In the genomic region with DNA sequence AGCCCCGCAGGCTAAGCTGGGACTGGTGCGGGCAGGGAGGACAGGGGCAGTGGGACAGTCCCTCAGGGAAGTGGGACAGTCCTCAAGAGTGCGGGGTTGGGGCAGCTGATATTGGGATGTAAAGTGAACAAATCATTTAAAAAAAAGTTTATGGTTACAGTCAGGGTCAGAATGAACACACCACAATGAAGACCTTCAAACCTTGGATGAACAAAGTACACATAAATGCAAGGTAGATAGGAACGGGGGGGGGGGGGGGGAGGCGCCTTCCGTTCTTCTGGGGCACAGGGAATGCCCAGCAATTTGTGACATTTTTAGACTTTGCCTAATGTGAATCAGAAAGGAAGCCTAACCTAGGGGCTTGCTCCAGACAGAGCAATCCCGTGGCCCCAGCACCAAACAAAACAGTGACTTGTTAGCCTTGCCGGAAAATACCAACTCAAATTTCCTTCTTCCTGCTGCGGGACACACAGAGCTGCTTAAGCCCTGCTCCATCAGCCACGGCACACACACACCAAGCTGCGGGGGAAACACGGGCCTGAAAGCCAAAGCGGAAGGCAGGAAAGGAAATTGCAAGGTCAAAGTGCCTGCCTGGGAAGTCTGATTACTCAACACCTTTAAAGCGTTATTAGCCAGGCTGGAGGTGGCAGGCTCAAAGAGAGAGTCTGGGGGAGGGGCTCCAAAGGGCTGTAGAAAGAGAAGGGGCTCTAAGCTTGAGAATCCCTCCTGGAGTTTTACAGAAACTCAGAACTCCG, we compare ENCODE assay signal across 8 mouse cellular contexts.
DNase-seq lines count a peak whose midpoint lies in the region; ATAC-seq and TF ChIP-seq lines count a peak whose summit lies in the region.

No protein-coding gene starts in this region.

- ATAC-seq in limb, embryonic 11.5 days (ENCODE audit: insufficient number of reproducible peaks, low FRiP score, low TSS enrichment, low read depth) = peak; percentile 86
- no peak for ATAC-seq in megakaryocyte-erythroid progenitor cell, adult 5-6 weeks (replicated peaks; ENCODE audit: low FRiP score, low TSS enrichment, poor library complexity, severe bottlenecking)

- 8% methylated on average over 13 of the region's 15 CpGs for WGBS in limb, embryonic 11.5 days
- WGBS in midbrain, embryonic 10.5 days = 25% methylated on average over 15 of the region's 15 CpGs

- TF ChIP-seq CTCF in ES-Bruce4 (IDR thresholded peaks at IDR 0.05; ENCODE audit: low read depth, low read length) = no peak

- H3K27me3 ChIP-seq in ES-Bruce4 (ENCODE audit: control insufficient read depth, insufficient read depth, low read length, poor library complexity, severe bottlenecking) = no peaks in the 10 kb centered on the region
- H3K27me3 ChIP-seq in limb, embryonic 11.5 days (ENCODE audit: control insufficient read depth, insufficient read depth, low read length) = no peaks in the 10 kb centered on the region
- peaks cover 6% of the 10 kb centered on the region for H3K27me3 ChIP-seq in midbrain, embryonic 10.5 days (ENCODE audit: low read depth, poor library complexity, severe bottlenecking)

- no peaks in the 10 kb centered on the region for H3K36me3 ChIP-seq in ES-Bruce4 (ENCODE audit: control insufficient read depth, insufficient read depth, low read length, poor library complexity, severe bottlenecking)
- H3K36me3 ChIP-seq in limb, embryonic 11.5 days (ENCODE audit: control insufficient read depth, insufficient read depth, low read length) = no peaks in the 10 kb centered on the region
- no peaks in the 10 kb centered on the region for H3K36me3 ChIP-seq in midbrain, embryonic 10.5 days

- H3K9ac ChIP-seq in ES-Bruce4 (ENCODE audit: low read depth, poor library complexity, severe bottlenecking) = peak overlapping the region; percentile 9; the same call in 1 of the 2 replicates
- no peak overlapping the region for H3K9ac ChIP-seq in limb, embryonic 11.5 days (ENCODE audit: low read length)

- peaks cover 2% of the 10 kb centered on the region for H3K4me1 ChIP-seq in ES-Bruce4 (ENCODE audit: control insufficient read depth, insufficient read depth, low read length)
- H3K4me1 ChIP-seq in limb, embryonic 11.5 days (ENCODE audit: control insufficient read depth, insufficient read depth, low read length) = peaks cover 31% of the 10 kb centered on the region
- peaks cover 44% of the 10 kb centered on the region for H3K4me1 ChIP-seq in midbrain, embryonic 10.5 days

- peak; percentile 62 for DNase-seq in embryo, embryonic 9.5 days (ENCODE audit: extremely low spot score)
- peak; percentile 33 to 41 for DNase-seq in heart, postnatal 14 days
- DNase-seq in limb, embryonic 11.5 days (ENCODE audit: low spot score) = peak; percentile 85
- peak; percentile 51 for DNase-seq in midbrain, embryonic 10.5 days (ENCODE audit: low spot score)
- DNase-seq in thymus, postnatal 4 days = peak; percentile 37
- DNase-seq in right cerebral cortex, adult 2 months (ENCODE audit: low spot score in 2 of 2) = no peak

- no peak for TF ChIP-seq EP300 in ES-Bruce4 (IDR thresholded peaks at IDR 0.05; ENCODE audit: insufficient read depth, low read depth, low read length)

- H3K4me2 ChIP-seq in limb, embryonic 11.5 days (ENCODE audit: low read depth, severe bottlenecking) = peak overlapping the region; percentile 35

- no peak overlapping the region for H3K27ac ChIP-seq in ES-Bruce4 (ENCODE audit: insufficient read depth, low read length)
- H3K27ac ChIP-seq in limb, embryonic 11.5 days (replicated peaks; ENCODE audit: low read depth, low read length) = peak overlapping the region; percentile 75
- H3K27ac ChIP-seq in midbrain, embryonic 10.5 days (replicated peaks) = peak overlapping the region; percentile 72

- H3K9me3 ChIP-seq in ES-Bruce4 (replicated peaks; ENCODE audit: control insufficient read depth, insufficient read depth, low read length, poor library complexity, severe bottlenecking) = no peaks in the 10 kb centered on the region
- H3K9me3 ChIP-seq in limb, embryonic 11.5 days (ENCODE audit: control insufficient read depth, low read length) = no peaks in the 10 kb centered on the region; the same call in 1 of the 2 replicates
- no peaks in the 10 kb centered on the region for H3K9me3 ChIP-seq in midbrain, embryonic 10.5 days (replicated peaks)

- intact Hi-C loops in heart, postnatal 14 days (cut with DNase I) = no loop called here

- H3K4me3 ChIP-seq in ES-Bruce4 (ENCODE audit: low read depth, low read length) = peak overlapping the region; percentile 21
- no peak overlapping the region for H3K4me3 ChIP-seq in limb, embryonic 11.5 days (ENCODE audit: low read depth, low read length)
- peak overlapping the region; percentile 27 for H3K4me3 ChIP-seq in midbrain, embryonic 10.5 days

- no peak for TF ChIP-seq POLR2A in ES-Bruce4 (IDR thresholded peaks at IDR 0.05; ENCODE audit: insufficient read depth, low read length)

Comparison
In these comparisons a context has a peak if more than half of its experiments do, and no peak if none do; other contexts are left out.
1. DNase-seq: peak in embryo, embryonic 9.5 days (single experiment), heart, postnatal 14 days (2 of 2), limb, embryonic 11.5 days (single experiment), midbrain, embryonic 10.5 days (single experiment) and thymus, postnatal 4 days (single experiment); none in right cerebral cortex, adult 2 months (0 of 2).